Mouse (Mus musculus): Measurements from ENCODE around the gene Arih2.

GRCm38 (mm10) chr9:108694533-108694932, 45.3 kb upstream of the Arih2 start:
- TF ChIP-seq E2F4 (IDR thresholded peaks at IDR 0.05; ENCODE audit: insufficient read depth) (no peak), TCF12 (IDR thresholded peaks at IDR 0.05; ENCODE audit: insufficient read depth, poor library complexity, severe bottlenecking) (no peak), POLR2A (IDR thresholded peaks at IDR 0.05; ENCODE audit: insufficient read length, low read depth) (no peak), MYOD1 (IDR thresholded peaks at IDR 0.05; ENCODE audit: control insufficient read depth in 1 of 3, insufficient read length in 2 of 3, low read depth in 2 of 3) (no peak), POLR2AphosphoS2 (IDR thresholded peaks at IDR 0.05; ENCODE audit: insufficient read length, low read depth) (no peak)

Data from myocyte (in vitro differentiated cells).